Mouse (Mus musculus): ENCODE measurements at regions not wholly inside any gene's neighbourhood (a gene's known extent, or its start where the extent isn't known, plus 50 kb on each side); places are given as distances from the start of the nearest gene placed in this dataset.
A peak's percentile ranks its signal among the peaks of the same experiment; 100 is the strongest.

- DNase-seq (ENCODE audit: low read depth, low spot score) = no peak
Observed at GRCm38 (mm10) chr9:96419151-96419550, 54.9 kb upstream of the Atp1b3 start.

GRCm38 (mm10) chr9:96415873-96416570 is 51.8 kb upstream of the Atp1b3 start:
- DNase-seq (ENCODE audit: low read depth, low spot score) = peak; percentile 79
